Mouse (Mus musculus) erythroblast, adult 5-6 weeks (primary cell): ENCODE data around the gene 9130213A22Rik. TPM values are rescaled to one million over a fixed set of nuclear protein-coding genes. Genes with fewer than 3 reads are reported as not detected.

Source experiments
- ATAC-seq: replicated peaks from 2 replicates; pipeline ENCODE4 v1.8.0; 2016; ENCODE audit warnings: moderate number of reproducible peaks, mild to moderate bottlenecking, moderate TSS enrichment, inconsistent platforms; ENCODE audit not compliant: poor library complexity, low FRiP score, severe bottlenecking
- total RNA-seq, 2 experiments: library from RNA; stranded (forward) in 1 of 2; stranded (reverse) in 1 of 2; fragments of 150-400 nt in 1 of 2; fragments of 200-764, 138-1000 nt in 1 of 2; gene quantifications; 2 replicates each; pipeline versions ENCODE4 v1.2.3 to v1.2.4; 2015 to 2017; ENCODE audit warnings: low replicate concordance in 2 of 2

The 9130213A22Rik gene
- total RNA-seq, 2 experiments from 2014 or later, result not detected

- ATAC-seq, result no peak
Observed at GRCm38 (mm10) chr11:69080855-69081222, 41.5 kb downstream of the 9130213A22Rik start.

GRCm38 (mm10) chr11:69080102-69080854 is 42.1 kb downstream of the 9130213A22Rik start:
- no peak for ATAC-seq

GRCm38 (mm10) chr11:69078805-69079438 is 43.5 kb downstream of the 9130213A22Rik start:
- ATAC-seq, result no peak

- ATAC-seq, result no peak
Observed at GRCm38 (mm10) chr11:69078041-69078440, 44.3 kb downstream of the 9130213A22Rik start.

GRCm38 (mm10) chr11:69077316-69077715 is 45.1 kb downstream of the 9130213A22Rik start:
- no peak for ATAC-seq

GRCm38 (mm10) chr11:69076572-69076971 is 45.8 kb downstream of the 9130213A22Rik start:
- no peak for ATAC-seq

- no peak for ATAC-seq
Observed at GRCm38 (mm10) chr11:69075764-69076479, 46.5 kb downstream of the 9130213A22Rik start.

GRCm38 (mm10) chr11:69074776-69075069 is 47.7 kb downstream of the 9130213A22Rik start:
- no peak for ATAC-seq

GRCm38 (mm10) chr11:69073951-69074775 is 48.2 kb downstream of the 9130213A22Rik start:
- ATAC-seq, result no peak

GRCm38 (mm10) chr11:69073065-69073888 is 49.1 kb downstream of the 9130213A22Rik start:
- ATAC-seq, result peak; percentile 69

GRCm38 (mm10) chr11:69072666-69073064 is 49.7 kb downstream of the 9130213A22Rik start:
- no peak for ATAC-seq

GRCm38 (mm10) chr11:69072234-69072633 is 50.2 kb downstream of the 9130213A22Rik start:
- no peak for ATAC-seq

GRCm38 (mm10) chr11:69071262-69071661 is 51.1 kb downstream of the 9130213A22Rik start:
- no peak for ATAC-seq

GRCm38 (mm10) chr11:69070590-69071222 is 51.7 kb downstream of the 9130213A22Rik start, which contains the start of gene Tmem107:
Gene Tmem107 (plus strand): TSS chr11:69070806.
- peak; percentile 74 for ATAC-seq

GRCm38 (mm10) chr11:69070093-69070492 is 52.3 kb downstream of the 9130213A22Rik start:
- ATAC-seq, result no peak
